Mouse (Mus musculus): ENCODE measurements around the gene Lsamp. TPM values are rescaled to one million over a fixed set of nuclear protein-coding genes. Genes with fewer than 3 reads are reported as not detected.
A peak's percentile ranks its signal among the peaks of the same experiment; 100 is the strongest.

Lsamp gene
- total RNA-seq, 2 experiments from 2014 or later = 375 to 426 TPM

DNA sequence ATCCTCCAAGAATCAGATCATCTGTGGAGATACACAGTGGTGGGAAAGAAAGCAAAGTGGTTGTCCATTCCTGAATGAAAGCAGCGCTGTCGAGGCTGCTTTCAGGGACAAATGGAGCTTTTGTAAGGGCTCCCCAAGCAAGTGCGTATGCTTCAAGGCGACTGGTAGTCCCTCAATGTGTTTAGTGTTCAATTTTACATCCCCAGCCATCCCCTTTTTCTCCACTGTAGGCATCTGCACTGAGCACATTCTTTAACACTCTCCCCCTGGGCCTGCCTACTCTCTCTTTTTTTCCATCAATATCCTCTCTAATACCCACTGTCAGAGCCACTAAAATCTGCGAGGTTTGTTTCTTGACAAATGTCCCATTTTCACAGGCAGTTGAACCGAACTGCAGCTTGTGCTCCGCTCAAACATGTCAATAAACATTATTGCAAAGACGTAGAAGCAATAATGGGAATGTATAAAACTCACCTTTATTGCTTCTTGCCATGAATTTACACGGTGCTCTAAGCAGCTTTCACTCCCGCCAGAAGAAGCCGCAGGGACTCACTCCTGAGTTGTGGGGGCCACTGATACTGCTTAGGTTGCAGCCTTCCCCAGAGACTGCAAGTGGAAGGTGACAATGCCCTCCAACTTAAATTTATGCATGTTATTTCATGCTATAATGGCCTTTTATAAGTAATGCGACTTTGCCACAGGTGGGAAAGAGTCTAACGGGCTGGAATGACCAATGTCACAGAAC is 250.2 kb downstream of the Lsamp start:
- DNase-seq (ENCODE audit: low spot score in 2 of 2) = peak in 1 of 2 experiments; percentile 56

DNA sequence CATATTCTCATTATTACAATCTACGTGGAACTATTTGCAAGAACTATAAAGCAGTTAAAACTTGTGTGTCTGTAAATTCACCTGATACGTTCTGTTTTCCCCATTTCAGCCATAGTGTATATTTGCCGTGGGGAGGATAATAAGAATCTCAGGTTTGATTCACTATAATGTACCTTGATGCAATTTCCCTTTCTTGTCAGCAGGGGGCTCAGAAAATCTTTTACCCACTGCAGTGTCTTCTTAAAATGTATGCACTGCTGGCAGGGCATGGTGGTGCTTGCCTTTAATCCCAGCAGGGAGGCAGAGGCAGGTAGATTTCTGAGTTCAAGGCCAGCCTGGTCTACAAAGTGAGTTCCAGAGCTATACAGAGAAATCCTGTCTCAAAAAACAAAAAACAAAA is 287.7 kb downstream of the Lsamp start:
- no peak for DNase-seq (ENCODE audit: low spot score in 2 of 2)

DNA sequence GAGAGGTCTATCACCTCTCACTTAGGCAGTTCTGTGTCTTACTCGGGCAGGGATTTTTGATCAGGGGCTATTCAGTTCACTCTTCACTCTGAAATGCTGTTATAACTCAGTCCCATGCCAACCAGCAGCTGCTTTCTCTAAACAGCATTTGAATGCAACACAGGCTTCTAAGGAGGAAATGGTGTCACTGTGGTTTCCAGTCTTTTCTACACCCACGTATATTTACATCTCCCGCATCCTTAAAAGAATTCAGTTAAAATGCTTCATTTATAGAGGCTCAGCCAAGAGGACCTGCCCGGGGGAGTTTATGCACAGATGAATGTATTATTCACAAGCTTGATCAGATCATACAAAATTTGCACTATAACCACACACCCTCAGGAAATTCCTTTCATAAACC is 306.0 kb downstream of the Lsamp start:
- DNase-seq (ENCODE audit: low spot score in 2 of 2) = peak in 1 of 2 experiments; percentile 28

DNA sequence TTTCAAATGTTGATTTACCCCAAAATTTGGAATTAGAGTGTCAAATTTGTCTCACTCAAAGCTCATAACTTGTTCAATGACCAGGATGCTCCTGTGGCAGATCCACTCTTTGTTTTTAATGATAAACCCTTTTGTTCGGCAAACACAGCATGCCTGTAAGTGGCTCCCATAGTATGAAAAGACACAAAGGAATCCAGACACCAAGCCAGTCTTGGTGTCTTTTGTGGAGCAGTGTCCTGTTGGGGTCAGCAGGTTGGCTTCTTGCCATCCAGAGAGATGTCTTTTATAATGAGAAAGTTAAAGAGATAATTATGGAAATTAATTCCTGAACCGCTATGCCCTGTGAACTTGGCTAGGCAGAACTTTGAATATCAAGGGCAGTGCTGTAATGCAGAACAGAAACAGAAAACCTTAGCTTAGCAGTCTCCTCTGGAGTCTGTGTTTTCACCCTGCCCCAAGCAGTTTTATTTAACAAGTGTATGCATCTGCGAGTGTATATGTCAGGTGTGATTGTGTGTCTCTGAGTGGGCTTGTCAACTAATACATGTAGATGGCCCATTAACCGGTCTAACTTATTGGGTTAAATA is 310.2 kb downstream of the Lsamp start:
- DNase-seq (ENCODE audit: low spot score in 2 of 2) = no peak

DNA sequence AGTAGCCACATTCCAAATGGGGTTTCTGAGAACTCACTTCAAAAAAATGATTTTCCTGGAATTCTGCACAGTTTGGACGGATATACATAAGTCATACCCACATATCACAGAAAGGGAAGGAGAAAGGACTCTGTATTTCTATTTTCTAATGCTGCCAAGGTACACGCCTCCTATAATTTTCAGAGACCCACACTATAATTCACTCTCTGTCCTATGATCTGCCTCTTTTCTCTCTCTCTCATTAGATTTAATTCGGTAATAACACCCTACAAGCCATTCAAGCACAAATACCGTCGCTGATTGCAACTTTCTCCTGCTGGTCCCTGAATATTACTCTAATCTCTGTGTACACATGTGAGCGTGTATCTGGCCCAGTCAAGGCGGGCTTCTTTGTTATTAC is 311.1 kb downstream of the Lsamp start:
- no peak for DNase-seq (ENCODE audit: low spot score in 2 of 2)

DNA sequence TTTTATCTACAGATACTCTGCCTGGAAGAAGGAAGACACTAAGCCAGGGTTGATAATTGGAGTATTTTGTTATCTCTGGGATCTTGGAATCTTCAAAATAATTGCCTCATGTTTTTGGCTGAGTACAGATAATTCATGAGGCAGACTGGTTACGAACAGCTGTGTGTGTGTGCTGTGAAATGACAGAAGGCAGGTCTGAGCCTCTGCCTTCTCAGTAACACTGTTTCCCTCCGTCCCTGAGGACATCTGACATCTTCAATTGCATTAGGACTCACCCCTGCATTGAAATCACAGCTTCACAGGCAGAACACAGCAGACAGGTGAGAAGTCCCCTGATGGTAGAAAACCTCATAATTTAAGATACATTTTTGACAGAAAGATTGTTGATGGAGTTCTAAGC is 323.5 kb downstream of the Lsamp start:
- peak in 1 of 2 experiments; percentile 15 for DNase-seq (ENCODE audit: low spot score in 2 of 2)

DNA sequence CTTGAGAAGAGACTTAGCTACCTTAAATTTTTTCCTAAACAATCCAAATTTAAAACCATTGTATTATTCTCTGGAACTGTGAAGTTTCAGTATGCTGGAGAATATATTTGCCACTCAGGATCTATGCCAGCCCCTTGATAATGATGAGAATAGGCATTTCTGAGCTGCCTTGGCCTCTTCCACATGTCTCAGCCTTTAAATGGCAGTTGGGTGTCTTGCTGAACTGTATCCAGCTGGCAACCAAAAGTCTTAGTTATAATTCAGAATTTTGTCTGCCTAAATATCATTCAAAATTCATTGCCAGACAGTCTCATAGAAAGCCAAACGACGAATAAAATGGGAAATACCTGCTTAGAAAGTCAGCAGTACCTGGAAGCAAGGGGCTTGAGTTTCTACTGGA is 332.0 kb downstream of the Lsamp start:
- peak in 1 of 2 experiments; percentile 32 for DNase-seq (ENCODE audit: low spot score in 2 of 2)

DNA sequence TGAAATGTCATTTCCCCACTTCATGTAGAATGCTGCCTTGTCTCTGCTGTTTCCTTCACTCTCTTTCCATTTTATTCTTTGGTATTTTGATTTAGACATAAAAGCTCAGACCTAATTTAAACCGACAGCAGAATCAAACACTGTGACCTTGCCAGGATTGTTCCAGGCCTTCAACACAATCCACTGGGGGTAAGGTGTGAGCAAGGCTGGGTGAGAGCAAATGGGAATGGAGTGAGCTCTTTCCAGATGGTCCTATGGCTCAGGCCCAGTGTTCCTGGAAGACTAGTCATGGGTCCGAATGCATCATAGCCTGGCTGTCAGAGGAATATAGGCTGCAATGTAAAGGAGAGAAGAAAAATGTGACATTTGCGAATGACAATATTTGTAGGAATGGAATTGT is 340.6 kb downstream of the Lsamp start:
- no peak for DNase-seq (ENCODE audit: low spot score in 2 of 2)

DNA sequence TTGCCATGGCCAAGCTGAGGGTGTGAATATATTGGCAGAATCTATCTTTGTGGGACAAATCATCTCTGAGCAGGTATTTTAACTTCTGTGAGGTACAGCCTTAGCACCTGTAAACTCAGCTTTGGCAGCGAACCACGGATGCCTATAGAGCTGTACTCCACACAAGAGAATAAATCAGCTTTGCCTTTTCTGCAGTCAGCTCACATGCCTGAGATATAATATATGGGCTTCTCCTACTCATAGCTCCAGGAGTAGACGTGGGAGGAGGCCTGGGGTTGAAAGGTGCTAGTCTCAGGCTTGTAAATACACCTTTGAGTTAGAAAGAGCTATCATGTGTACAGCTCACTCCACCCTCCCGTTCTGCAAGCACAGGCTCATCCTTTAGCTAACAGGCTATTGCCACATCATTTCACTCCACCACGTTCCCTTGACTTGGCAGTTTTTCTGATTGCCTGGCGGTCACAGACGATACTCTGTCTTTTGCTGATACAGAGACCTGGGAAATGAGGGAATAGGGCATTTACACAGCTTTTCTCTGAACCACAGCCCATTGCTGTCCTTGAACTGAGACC is 344.2 kb downstream of the Lsamp start:
- DNase-seq (ENCODE audit: low spot score in 2 of 2) = peak in 1 of 2 experiments; percentile 49

DNA sequence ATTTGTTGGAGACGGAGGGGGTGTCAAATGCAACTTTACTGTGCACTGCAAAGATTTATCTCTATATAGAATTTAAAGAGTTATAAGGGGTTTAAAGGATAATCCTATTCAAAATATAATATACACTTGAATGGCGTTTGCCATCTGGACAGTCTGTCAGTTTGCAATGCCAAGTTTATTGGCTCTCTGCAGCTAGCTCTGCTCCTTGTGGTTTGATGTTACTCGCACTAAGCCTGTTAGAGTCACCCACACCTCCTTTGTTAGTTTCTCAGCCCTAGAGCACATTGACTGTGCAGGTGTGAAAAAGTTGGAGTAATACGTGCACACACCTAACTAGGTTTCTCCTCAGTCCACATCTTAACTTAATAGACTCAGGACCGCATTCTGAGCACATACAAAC is 385.5 kb downstream of the Lsamp start:
- no peak for DNase-seq (ENCODE audit: low spot score in 2 of 2)

DNA sequence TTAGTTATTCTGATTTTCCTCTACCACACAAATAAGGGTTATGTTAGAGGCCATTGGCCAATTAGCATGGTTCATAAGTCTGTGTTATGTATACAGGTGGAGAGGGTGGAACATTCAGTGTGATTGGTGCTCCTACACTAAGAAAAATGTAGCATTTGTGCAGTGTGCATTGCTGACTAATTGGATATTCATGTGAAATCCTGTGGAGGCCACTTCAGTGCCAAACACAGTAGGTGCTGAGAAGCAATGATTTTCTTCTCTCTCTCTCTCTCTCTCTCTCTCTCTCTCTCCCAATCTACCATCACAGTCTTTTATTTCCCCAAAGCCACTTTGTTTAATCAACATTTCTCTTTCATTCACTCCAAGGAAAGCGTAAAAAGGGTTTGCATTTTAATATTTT is 387.1 kb downstream of the Lsamp start:
- DNase-seq (ENCODE audit: low spot score in 2 of 2) = no peak

DNA sequence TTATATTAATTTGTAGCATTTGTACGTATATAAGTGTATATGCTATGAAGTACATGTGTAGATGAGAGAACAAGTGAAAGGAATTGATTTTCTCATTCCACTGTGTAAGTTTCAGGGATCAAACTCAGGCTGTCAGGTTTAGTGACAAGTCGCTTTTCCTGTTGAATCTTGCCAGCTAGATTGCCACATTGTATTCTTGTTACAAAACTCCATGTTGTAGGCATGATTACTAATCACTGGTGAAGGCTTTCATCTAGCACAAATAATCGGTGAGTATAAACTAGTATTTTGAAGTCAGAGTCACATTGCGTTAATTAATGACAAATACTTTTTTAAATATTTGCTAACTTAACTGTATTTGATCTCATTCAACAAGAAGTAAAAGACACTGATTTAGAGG is 391.2 kb downstream of the Lsamp start:
- no peak for DNase-seq (ENCODE audit: low spot score in 2 of 2)

DNA sequence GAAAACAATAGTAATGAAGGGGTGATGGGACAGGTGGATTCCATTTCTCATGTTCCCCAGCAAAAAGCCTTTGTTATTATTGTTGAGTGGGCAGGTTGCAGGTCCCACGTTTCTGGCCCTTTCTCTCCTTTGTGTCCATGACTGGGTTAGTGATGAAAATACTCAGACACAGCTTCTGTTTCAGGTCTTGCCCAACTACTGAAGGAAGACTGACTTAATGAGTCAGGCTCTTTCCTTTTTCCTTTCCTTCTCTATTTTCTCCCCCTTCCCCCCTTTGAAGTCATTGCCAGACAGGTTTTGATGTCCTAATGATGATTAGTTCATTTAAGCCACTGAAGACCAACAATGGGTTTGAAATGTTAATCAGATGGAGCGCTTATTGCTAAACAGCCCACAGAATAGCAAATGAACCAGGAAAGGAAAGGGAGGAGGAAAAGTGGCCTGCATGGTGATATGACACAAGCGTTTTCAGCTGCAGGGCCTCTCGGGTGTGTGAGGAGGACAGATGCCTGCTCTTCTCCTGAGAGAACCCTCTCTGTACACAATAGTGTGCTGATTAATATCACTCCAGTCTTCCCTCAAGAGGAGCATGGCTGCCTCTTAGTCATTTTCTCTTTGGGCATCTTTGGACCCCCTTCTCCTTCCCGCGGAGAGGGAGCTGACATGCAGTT is 393.1 kb downstream of the Lsamp start:
- DNase-seq (ENCODE audit: low spot score in 2 of 2) = no peak

DNA sequence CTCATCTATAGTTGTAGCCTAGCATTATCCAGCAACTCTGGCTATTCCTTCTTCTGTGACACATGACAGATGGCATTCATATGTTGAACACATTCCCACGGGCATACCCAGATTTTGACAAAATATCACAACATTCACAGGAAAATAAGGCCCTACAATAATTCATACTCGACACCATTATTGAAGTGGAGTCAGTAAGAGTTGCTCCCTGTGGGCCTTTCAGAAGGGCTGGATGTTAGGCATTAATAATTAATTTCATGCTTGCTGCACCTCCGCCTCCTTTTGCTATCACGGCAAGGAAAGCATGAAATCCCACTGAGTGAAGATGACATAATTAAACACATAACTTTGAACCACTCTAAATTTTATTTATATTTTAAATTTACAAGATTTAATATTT is 407.9 kb downstream of the Lsamp start:
- no peak for DNase-seq (ENCODE audit: low spot score in 2 of 2)

DNA sequence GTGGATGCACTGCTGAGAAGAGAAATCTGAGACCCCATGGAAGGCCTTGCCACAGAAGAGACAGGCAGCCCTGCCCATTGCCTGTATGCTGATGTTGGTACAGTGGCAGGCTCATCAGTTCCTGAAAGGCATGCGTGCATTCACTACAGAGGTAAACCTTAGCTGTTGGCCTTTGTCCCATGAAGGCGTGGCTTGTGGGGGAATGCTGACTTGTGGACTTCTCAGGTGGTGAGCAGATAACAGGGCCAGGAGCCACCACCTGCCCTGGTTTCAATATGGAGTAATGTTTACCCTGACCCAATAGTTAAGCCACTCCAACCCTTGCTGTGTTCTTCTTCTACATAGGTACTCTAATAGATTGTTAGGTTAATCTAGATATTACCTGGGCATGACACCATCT is 415.4 kb downstream of the Lsamp start:
- DNase-seq (ENCODE audit: low spot score in 2 of 2) = no peak

DNA sequence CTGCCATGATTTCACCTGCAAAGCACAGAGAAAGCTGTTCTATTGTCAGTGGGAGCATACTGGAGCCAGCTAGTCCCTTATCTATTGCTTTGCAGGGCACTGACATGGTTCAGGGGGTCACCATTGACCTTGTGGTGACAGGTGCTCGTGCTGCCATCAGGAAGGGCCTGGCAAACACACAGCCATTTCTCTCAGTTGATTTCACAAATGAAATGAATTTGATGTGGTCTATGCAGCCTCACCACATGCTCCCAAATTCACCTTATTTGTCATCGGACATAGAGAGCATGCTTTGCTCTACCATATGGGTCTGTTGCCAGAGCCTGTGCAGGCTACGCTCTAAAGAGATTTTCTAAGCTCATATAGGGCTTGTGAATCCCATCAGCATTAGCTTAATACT is 450.1 kb downstream of the Lsamp start:
- no peak for DNase-seq (ENCODE audit: low spot score in 2 of 2)

DNA sequence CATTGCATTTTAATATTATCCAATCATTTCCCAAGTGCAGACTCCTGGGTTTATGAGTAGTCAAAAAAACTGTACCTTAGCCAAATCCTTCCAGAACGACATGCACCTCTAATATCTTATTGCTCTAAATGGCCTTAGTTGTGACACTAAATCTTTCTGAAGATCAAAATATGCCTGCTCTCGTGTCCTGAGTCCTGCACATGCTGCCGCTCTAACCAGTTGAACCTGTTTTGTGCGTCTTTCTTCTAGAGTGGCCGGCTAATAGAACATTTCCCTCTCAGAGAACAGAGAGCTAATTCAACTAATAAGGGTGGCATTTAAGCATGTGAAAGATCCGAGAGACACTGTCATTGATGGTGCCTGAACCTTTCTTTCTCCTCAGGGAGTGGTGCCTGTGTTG is 452.3 kb downstream of the Lsamp start:
- DNase-seq (ENCODE audit: low spot score in 2 of 2) = no peak

DNA sequence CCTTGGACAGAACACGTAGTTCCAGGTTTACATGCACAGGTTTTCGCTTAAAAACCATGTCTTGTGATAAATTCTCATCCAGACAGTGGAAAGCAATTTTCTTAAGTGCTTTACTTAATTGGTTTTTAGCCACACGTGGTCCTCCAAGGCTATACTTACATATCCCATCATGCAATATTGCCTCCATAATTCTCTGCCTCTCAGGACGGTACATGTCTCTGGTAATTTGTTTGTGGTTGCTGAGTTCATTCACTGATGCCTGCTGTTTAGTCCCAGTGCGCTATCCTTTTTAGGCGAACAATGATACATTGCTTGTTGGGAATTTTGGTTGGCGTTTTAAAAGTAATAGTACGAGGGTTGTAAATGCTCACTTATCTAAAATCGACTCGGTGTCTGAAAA is 453.7 kb downstream of the Lsamp start:
- no peak for DNase-seq (ENCODE audit: low spot score in 2 of 2)

DNA sequence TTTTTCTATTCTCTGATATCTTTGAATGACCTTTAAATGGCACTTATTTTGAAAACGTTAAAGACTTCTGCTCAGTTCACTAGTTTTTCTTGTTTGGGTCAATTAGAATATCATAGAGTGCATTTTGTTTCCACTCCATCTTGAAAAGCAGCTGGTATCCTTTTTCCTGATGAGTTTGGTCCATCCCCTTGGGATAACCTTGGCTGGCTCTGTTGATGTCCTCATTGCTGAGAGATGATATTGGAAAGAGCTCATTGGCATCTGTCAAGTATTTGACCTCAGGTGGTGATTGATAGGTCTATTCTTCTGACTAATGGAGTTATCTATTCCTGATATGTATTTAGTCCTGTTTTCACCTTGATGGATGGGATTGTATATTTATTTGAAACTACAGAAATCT is 454.7 kb downstream of the Lsamp start:
- no peak for DNase-seq (ENCODE audit: low spot score in 2 of 2)

DNA sequence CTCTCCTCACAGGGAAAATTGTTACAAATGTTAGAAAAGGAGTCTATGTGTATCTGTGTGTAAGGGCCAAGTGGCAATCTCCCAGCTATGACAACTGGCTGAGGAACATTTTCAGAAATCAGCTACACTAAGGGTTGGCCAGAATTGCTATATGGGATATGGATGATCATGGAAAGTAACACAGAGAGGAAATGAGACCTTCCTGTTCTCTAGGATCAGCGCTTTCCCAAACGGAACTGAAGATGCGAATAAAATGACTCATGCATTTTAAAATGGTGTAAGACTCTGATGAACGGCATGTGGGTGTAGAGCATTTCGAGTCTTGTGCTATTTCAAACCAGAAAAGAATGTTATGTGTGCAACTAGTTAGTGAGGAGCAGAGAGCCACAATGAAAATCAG is 462.4 kb downstream of the Lsamp start:
- peak; percentile 7 to 51 for DNase-seq (ENCODE audit: low spot score in 2 of 2)

DNA sequence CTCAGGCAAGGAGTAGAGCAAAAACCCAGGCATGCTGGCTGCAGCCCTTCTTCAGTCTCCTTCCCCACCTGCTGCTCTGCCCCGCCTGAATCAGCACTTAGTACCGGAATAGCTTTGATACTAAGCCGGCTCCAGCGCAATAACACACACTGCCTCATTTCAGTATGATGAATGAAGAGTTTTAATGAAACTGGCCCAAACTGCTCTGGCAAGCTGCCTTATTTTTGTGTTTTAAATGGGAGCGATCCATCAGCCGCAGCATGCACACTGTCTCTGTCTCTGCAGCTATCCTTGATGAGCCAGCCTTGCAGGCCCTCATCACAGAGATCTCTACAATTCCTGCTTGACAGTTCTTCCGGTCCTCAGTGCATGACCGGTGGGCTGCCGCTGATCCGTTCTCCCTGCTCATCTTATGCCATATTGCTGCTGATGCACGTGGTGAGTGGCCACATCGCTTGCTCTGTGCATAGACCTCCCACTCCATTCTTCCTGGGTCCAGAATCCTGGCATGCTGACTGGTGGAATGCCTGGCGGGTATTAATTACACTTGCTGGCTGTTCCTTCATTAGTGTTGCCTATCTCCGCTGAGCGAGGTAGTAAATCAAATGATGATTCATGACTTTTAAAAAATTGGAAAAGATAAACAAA is 479.4 kb downstream of the Lsamp start:
- DNase-seq (ENCODE audit: low spot score in 2 of 2) = peak; percentile 24 to 61

DNA sequence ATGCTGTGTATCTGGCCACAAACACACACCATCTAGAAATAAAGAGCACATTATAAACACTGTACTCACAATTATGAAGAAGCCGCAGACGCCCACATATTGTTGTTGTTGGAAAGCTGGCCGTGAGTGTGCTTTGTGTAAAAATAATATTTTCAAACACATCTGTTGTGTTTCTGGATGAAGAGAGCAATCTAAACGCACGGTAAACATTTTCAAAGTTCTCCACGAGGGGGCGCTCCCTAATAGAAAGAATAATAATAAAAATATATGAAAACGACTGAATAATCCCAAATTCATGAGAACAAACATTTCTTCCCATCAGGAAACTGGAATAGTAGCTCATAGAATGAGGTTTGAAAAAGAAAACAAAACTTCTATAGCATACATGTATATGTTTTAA is 482.4 kb downstream of the Lsamp start:
- peak in 1 of 2 experiments; percentile 79 for DNase-seq (ENCODE audit: low spot score in 2 of 2)

Measured in layer of hippocampus, adult 18-20 months (tissue).